Mouse (Mus musculus): ENCODE results near the gene Lctl. TPM values are rescaled to one million over a fixed set of nuclear protein-coding genes. Genes with fewer than 3 reads are reported as not detected.
"Not testable (repeated sequence)": the region's sequence is repeated elsewhere in the genome, so short reads cannot be mapped to it uniquely, and the experiment has no call there.

Lctl gene
- polyA plus RNA-seq, 1 experiment from 2014 or later = not detected

DNA sequence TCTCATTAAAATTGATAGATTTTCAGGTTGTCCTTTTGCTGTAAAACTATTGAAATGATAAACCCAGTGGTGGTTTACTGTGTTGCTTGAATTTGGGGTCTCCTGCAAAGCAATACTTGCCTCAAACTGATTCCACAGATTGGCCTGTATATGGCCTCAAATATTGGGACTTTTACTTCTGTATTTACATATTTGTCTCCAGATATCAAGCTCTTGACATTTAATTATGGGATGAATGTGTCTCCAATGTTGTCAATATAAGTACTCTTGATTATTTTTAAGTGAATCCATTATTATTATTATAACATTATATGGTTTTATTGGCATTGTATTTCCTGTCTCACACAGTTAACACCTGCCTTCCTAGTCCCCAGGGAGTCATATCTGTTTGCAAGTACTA, 57.4 kb downstream of the Lctl start:
- ATAC-seq = no peak
- Histone ChIP-seq H3K36me3 (ENCODE audit: control insufficient read depth, insufficient read depth, low read length) (peaks cover 26% of the 10 kb centered on the region), H3K4me3 (ENCODE audit: low read length) (peak overlapping the region; percentile 87), H3K27ac (ENCODE audit: low read depth, low read length) (no peak overlapping the region), H3K4me1 (ENCODE audit: control insufficient read depth, insufficient read depth, low read depth, low read length) (peaks cover 16% of the 10 kb centered on the region), H3K4me2 (ENCODE audit: low read length) (peak overlapping the region; percentile 91), H3K9ac (ENCODE audit: low read depth, low read length) (peak overlapping the region; percentile 84), H3K27me3 (replicated peaks; ENCODE audit: control insufficient read depth, insufficient read depth, low read length) (no peaks in the 10 kb centered on the region), H3K9me3 (ENCODE audit: control insufficient read depth, low read length) (no peaks in the 10 kb centered on the region)

- Histone ChIP-seq H3K4me1 (ENCODE audit: control insufficient read depth, insufficient read depth, low read depth, low read length) (peaks cover 19% of the 10 kb centered on the region), H3K36me3 (ENCODE audit: control insufficient read depth, insufficient read depth, low read length) (peaks cover 26% of the 10 kb centered on the region), H3K4me3 (ENCODE audit: low read length) (peak overlapping the region; percentile 87; the same call in 1 of the 2 replicates), H3K4me2 (ENCODE audit: low read length) (peak overlapping the region; percentile 91), H3K9me3 (ENCODE audit: control insufficient read depth, low read length) (no peaks in the 10 kb centered on the region), H3K27ac (ENCODE audit: low read depth, low read length) (no peak overlapping the region), H3K27me3 (replicated peaks; ENCODE audit: control insufficient read depth, insufficient read depth, low read length) (no peaks in the 10 kb centered on the region), H3K9ac (ENCODE audit: low read depth, low read length) (no peak overlapping the region)
- no peak for ATAC-seq
- 73% methylated on average over 8 of the region's 8 CpGs for WGBS
These were observed 57.8 kb downstream of the Lctl start for GRCm38 (mm10) chr9:64174766-64175165.

DNA sequence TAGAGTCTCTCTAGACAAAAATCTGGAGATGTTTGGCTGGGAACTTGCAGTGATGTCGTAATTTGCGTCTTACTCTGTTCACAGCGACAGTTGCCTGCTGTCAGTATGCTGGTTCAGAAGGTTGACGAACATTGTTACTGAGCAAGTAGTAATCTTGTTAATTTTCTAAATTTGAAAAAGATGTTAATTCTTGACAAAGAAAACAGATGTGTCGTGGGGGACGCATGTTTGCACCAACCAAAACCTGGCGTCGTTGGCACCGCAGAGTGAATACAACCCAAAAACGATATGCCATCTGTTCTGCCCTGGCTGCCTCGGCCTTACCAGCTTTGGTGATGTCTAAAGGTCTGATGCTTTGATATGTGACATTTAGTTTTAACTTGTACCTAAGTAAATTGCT, 58.4 kb downstream of the Lctl start:
- Histone ChIP-seq H3K4me2 (ENCODE audit: low read length) (no peak overlapping the region), H3K4me3 (ENCODE audit: low read length) (no peak overlapping the region), H3K27me3 (replicated peaks; ENCODE audit: control insufficient read depth, insufficient read depth, low read length) (no peaks in the 10 kb centered on the region), H3K9me3 (ENCODE audit: control insufficient read depth, low read length) (no peaks in the 10 kb centered on the region), H3K4me1 (ENCODE audit: control insufficient read depth, insufficient read depth, low read depth, low read length) (peaks cover 23% of the 10 kb centered on the region), H3K27ac (ENCODE audit: low read depth, low read length) (no peak overlapping the region), H3K36me3 (ENCODE audit: control insufficient read depth, insufficient read depth, low read length) (peaks cover 26% of the 10 kb centered on the region), H3K9ac (ENCODE audit: low read depth, low read length) (no peak overlapping the region)
- WGBS = 90% methylated on average over 11 of the region's 11 CpGs
- ATAC-seq = no peak

- no peaks in the 10 kb centered on the region for H3K9me3 ChIP-seq (ENCODE audit: control insufficient read depth, low read length)
- 30% methylated on average over 3 of the region's 3 CpGs for WGBS
- peaks cover 29% of the 10 kb centered on the region for H3K36me3 ChIP-seq (ENCODE audit: control insufficient read depth, insufficient read depth, low read length)
- peaks cover 18% of the 10 kb centered on the region for H3K4me1 ChIP-seq (ENCODE audit: control insufficient read depth, insufficient read depth, low read depth, low read length)
- peak overlapping the region; percentile 53; the same call in 1 of the 2 replicates for H3K4me3 ChIP-seq (ENCODE audit: low read length)
- ATAC-seq = peak; percentile 61
- H3K27ac ChIP-seq (ENCODE audit: low read depth, low read length) = peak overlapping the region; percentile 75
- no peak overlapping the region; the same call in 1 of the 2 replicates for H3K9ac ChIP-seq (ENCODE audit: low read depth, low read length)
- H3K4me2 ChIP-seq (ENCODE audit: low read length) = peak overlapping the region; percentile 70
- H3K27me3 ChIP-seq (replicated peaks; ENCODE audit: control insufficient read depth, insufficient read depth, low read length) = no peaks in the 10 kb centered on the region
These were observed 61.6 kb downstream of the Lctl start for GRCm38 (mm10) chr9:64178610-64178973.

GRCm38 (mm10) chr9:64178974-64179646, 62.2 kb downstream of the Lctl start, which contains the start of gene Snapc5:
Gene Snapc5, plus strand, starts transcription at chr9:64179274.
- Histone ChIP-seq H3K4me2 (ENCODE audit: low read length) (peak within 1 kb of the TSS; percentile 70), H3K27me3 (replicated peaks; ENCODE audit: control insufficient read depth, insufficient read depth, low read length) (no peaks in the 10 kb centered on the region), H3K27ac (ENCODE audit: low read depth, low read length) (peak within 1 kb of the TSS; percentile 75), H3K9ac (ENCODE audit: low read depth, low read length) (peak within 1 kb of the TSS; percentile 74), H3K4me3 (ENCODE audit: low read length) (peak within 1 kb of the TSS; percentile 53), H3K36me3 (ENCODE audit: control insufficient read depth, insufficient read depth, low read length) (peaks cover 29% of the 10 kb centered on the region), H3K4me1 (ENCODE audit: control insufficient read depth, insufficient read depth, low read depth, low read length) (peaks cover 18% of the 10 kb centered on the region), H3K9me3 (ENCODE audit: control insufficient read depth, low read length) (no peaks in the 10 kb centered on the region)
- WGBS = under 1% methylated on average over 35 of the region's 35 CpGs
- ATAC-seq = peak; percentile 95

DNA sequence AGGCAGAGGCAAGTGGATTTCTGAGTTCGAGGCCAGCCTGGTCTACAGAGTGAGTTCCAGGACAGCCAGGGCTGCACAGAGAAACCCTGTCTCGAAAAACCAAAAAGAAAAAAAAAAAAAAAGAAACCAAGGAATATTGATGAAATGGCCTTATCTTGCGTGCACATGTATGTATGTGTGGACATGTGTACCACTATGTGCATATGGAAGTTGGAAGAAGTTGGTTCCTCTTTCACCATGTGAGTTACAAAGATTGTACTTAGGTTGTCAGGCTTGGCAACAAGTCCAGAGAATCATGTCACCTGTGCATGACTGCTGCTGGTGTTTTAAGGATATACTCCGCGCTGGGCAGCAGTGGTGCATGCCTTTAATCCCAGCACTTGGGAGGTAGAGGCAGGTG, 66.3 kb downstream of the Lctl start:
- H3K36me3 ChIP-seq (ENCODE audit: control insufficient read depth, insufficient read depth, low read length) = not testable (repeated sequence)

GRCm38 (mm10) chr9:64184166-64184840, 67.4 kb downstream of the Lctl start:
- Histone ChIP-seq H3K4me3 (ENCODE audit: low read length) (no peak overlapping the region), H3K36me3 (ENCODE audit: control insufficient read depth, insufficient read depth, low read length) (peaks cover 12% of the 10 kb centered on the region), H3K27me3 (replicated peaks; ENCODE audit: control insufficient read depth, insufficient read depth, low read length) (no peaks in the 10 kb centered on the region)

More for the DNA sequence above, 66.3 kb downstream of the Lctl start:
- H3K27me3 ChIP-seq (replicated peaks; ENCODE audit: control insufficient read depth, insufficient read depth, low read length); H3K4me2 ChIP-seq (ENCODE audit: low read length); H3K4me3 ChIP-seq (ENCODE audit: low read length); H3K27ac ChIP-seq (ENCODE audit: low read depth, low read length); ATAC-seq; H3K9me3 ChIP-seq (ENCODE audit: control insufficient read depth, low read length); H3K4me1 ChIP-seq (ENCODE audit: control insufficient read depth, insufficient read depth, low read depth, low read length); H3K9ac ChIP-seq (ENCODE audit: low read depth, low read length): not testable (repeated sequence)
- WGBS = 88% methylated on average over 5 of the region's 5 CpGs

More at GRCm38 (mm10) chr9:64184166-64184840, 67.4 kb downstream of the Lctl start:
- H3K9ac ChIP-seq (ENCODE audit: low read depth, low read length) = no peak overlapping the region
- no peaks in the 10 kb centered on the region for H3K9me3 ChIP-seq (ENCODE audit: control insufficient read depth, low read length)
- peaks cover 8% of the 10 kb centered on the region for H3K4me1 ChIP-seq (ENCODE audit: control insufficient read depth, insufficient read depth, low read depth, low read length)
- H3K27ac ChIP-seq (ENCODE audit: low read depth, low read length) = no peak overlapping the region
- 94% methylated on average over 5 of the region's 5 CpGs for WGBS
- no peak overlapping the region for H3K4me2 ChIP-seq (ENCODE audit: low read length)
- ATAC-seq = no peak

Other genes with a start within 250 kb of the Lctl start
- gene Smad6, start 95.1 kb upstream of the Lctl start, polyA plus RNA-seq (2015; fragmentation: Nextera tagmentation; extraction: Ambion mirVana) = 1.4 and 1.6 TPM in 2 replicates
- gene Zwilch, start 56.0 kb downstream of the Lctl start, polyA plus RNA-seq (2015; fragmentation: Nextera tagmentation; extraction: Ambion mirVana) = 6.6 and 9.4 TPM in 2 replicates
- 580 and 585 TPM in 2 replicates for gene Rpl4, start 56.2 kb downstream of the Lctl start, polyA plus RNA-seq (2015; fragmentation: Nextera tagmentation; extraction: Ambion mirVana)
- 32.2 and 40.1 TPM in 2 replicates for gene Snapc5, start 62.1 kb downstream of the Lctl start, polyA plus RNA-seq (2015; fragmentation: Nextera tagmentation; extraction: Ambion mirVana)
- 2.1 and 4.3 TPM in 2 replicates for gene Uchl4, start 118.1 kb downstream of the Lctl start, polyA plus RNA-seq (2015; fragmentation: Nextera tagmentation; extraction: Ambion mirVana)
- gene Map2k1, start 136.5 kb downstream of the Lctl start, polyA plus RNA-seq (2015; fragmentation: Nextera tagmentation; extraction: Ambion mirVana) = 78.7 and 83.9 TPM in 2 replicates
- gene Tipin, start 164.4 kb downstream of the Lctl start, polyA plus RNA-seq (2015; fragmentation: Nextera tagmentation; extraction: Ambion mirVana) = 68.3 and 68.7 TPM in 2 replicates
- gene Dis3l, start 224.1 kb downstream of the Lctl start, polyA plus RNA-seq (2015; fragmentation: Nextera tagmentation; extraction: Ambion mirVana) = 20.0 and 22.7 TPM in 2 replicates